ENCODE assay signal across 22 mouse cellular contexts in the genomic region with DNA sequence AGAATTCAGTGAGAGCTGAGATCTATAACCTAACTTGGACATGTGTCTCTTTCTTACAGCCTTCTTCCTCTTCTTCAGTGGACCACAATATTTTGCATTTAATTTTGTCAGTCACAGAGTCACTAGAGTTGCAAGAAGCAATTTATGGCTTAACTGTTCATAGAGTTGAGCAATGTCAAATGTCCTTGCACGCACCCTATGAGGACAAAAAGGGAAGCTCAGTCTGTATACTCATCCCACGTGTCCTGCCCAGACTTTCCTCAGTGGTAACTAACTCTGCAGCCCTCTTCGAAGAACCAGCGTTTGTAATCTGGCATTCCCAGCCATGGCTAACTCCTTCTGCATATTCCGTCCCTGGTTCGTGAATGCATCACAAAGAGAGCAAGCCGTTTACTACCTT. TPM values are rescaled to one million over a fixed set of nuclear protein-coding genes. Genes with fewer than 3 reads are reported as not detected.
DNase-seq lines count a peak whose midpoint lies in the region; ATAC-seq and TF ChIP-seq lines count a peak whose summit lies in the region.
"Had no signal": no experiment of that assay in that cellular context is flagged by ENCODE, and none has a peak within 500 bp of the region (broad histone marks: within the 10 kb centered on the region; RNA-seq: fewer than 3 reads in every experiment).

No protein-coding gene starts in this region.

- H3K4me2 ChIP-seq in lung, embryonic 15.5 days, result no peak overlapping the region
- H3K4me2 ChIP-seq in liver, postnatal 0 days (ENCODE audit: low read depth, low read length), result no peak overlapping the region
- H3K4me2 ChIP-seq: heart, embryonic 15.5 days; hindbrain, embryonic 14.5 days; midbrain, embryonic 12.5 days; neural tube, embryonic 12.5 days had no signal

- H3K4me3 ChIP-seq in lung, embryonic 15.5 days, result no peak overlapping the region
- no peak overlapping the region for H3K4me3 ChIP-seq in liver, postnatal 0 days (ENCODE audit: low read depth, low read length)
- H3K4me3 ChIP-seq: heart, embryonic 15.5 days; midbrain, embryonic 12.5 days; neural tube, embryonic 12.5 days had no signal

- H3K4me1 ChIP-seq in lung, embryonic 15.5 days, result no peaks in the 10 kb centered on the region
- H3K4me1 ChIP-seq in liver, postnatal 0 days (ENCODE audit: insufficient read depth), result peaks cover 13% of the 10 kb centered on the region; the same call in 1 of the 2 replicates
- H3K4me1 ChIP-seq: heart, embryonic 15.5 days; midbrain, embryonic 12.5 days; neural tube, embryonic 12.5 days had no signal

- no peak for TF ChIP-seq CTCF in liver, postnatal 0 days (IDR thresholded peaks at IDR 0.05; ENCODE audit: low read depth)

- peak; percentile 46; the same call in 1 of the 2 replicates for TF ChIP-seq EP300 in liver, postnatal 0 days (IDR thresholded peaks at IDR 0.05; ENCODE audit: low read depth)

- peak; percentile 7 to 78 for DNase-seq in adrenal gland, adult (ENCODE audit: inconsistent age in 2 of 2, low spot score in 1 of 2)
- DNase-seq in adrenal gland, adult 18-20 months (ENCODE audit: low spot score in 2 of 2), result no peak
- DNase-seq in lung, postnatal 14 days, result no peak
- no peak for DNase-seq in liver, postnatal 0 days
- DNase-seq in splenic B cell, adult 2 months (ENCODE audit: low read depth, low spot score), result peak; percentile 13
- DNase-seq in spleen, postnatal 4 days (ENCODE audit: low spot score in 2 of 2), result no peak
- DNase-seq: cerebellum, adult 18-20 months; gastrocnemius, postnatal 14 days; kidney, postnatal 36 days; left cerebral cortex, postnatal 4 days; right cerebral cortex, postnatal 4 days; thymus, postnatal 25 days had no signal

- ATAC-seq in lung, embryonic 15.5 days (ENCODE audit: borderline replicate concordance, extremely low read depth, low FRiP score, low TSS enrichment), result peak; percentile 56; the same call in 1 of the 2 replicates
- peak; percentile 78 for ATAC-seq in liver, postnatal 0 days
- no peak for ATAC-seq in erythroid progenitor cell, adult 5-6 weeks (replicated peaks; ENCODE audit: low FRiP score, poor library complexity, severe bottlenecking)
- ATAC-seq: forebrain, embryonic 14.5 days; intestine, postnatal 0 days had no signal

- H3K27me3 ChIP-seq in lung, embryonic 15.5 days, result no peaks in the 10 kb centered on the region
- H3K27me3 ChIP-seq in liver, postnatal 0 days (ENCODE audit: insufficient read depth, low read length), result no peaks in the 10 kb centered on the region
- H3K27me3 ChIP-seq in splenic B cell, adult 2 months (ENCODE audit: control insufficient read depth, insufficient read depth, low read length, poor library complexity, severe bottlenecking), result no peaks in the 10 kb centered on the region
- H3K27me3 ChIP-seq: heart, embryonic 15.5 days; midbrain, embryonic 12.5 days; neural tube, embryonic 12.5 days had no signal

- H3K9ac ChIP-seq in lung, embryonic 15.5 days, result no peak overlapping the region
- H3K9ac ChIP-seq in liver, postnatal 0 days (replicated peaks), result no peak overlapping the region
- H3K9ac ChIP-seq: heart, embryonic 15.5 days; hindbrain, embryonic 14.5 days; midbrain, embryonic 12.5 days; neural tube, embryonic 12.5 days had no signal

- H3K27ac ChIP-seq in lung, embryonic 15.5 days, result no peak overlapping the region; the same call in 1 of the 2 replicates
- 0 out of 2 replicates have a peak overlapping the region, but pooled peaks have one; percentile 11 for H3K27ac ChIP-seq in liver, postnatal 0 days (ENCODE audit: low read depth)
- H3K27ac ChIP-seq: heart, embryonic 15.5 days; hindbrain, embryonic 14.5 days; midbrain, embryonic 12.5 days; neural tube, embryonic 12.5 days had no signal

- 38% methylated on average over 7 of the region's 7 CpGs for WGBS in lung, embryonic 15.5 days
- 39% methylated on average over 7 of the region's 7 CpGs for WGBS in liver, postnatal 0 days (ENCODE audit: insufficient replicate concordance)

- H3K36me3 ChIP-seq in lung, embryonic 15.5 days, result no peaks in the 10 kb centered on the region
- no peaks in the 10 kb centered on the region for H3K36me3 ChIP-seq in liver, postnatal 0 days (replicated peaks; ENCODE audit: insufficient read depth, low read length)
- H3K36me3 ChIP-seq in splenic B cell, adult 2 months (ENCODE audit: control insufficient read depth, insufficient read depth, low read length, poor library complexity, severe bottlenecking), result no peaks in the 10 kb centered on the region
- H3K36me3 ChIP-seq: heart, embryonic 15.5 days; midbrain, embryonic 12.5 days; neural tube, embryonic 12.5 days had no signal

- no peaks in the 10 kb centered on the region for H3K9me3 ChIP-seq in lung, embryonic 15.5 days
- H3K9me3 ChIP-seq in liver, postnatal 0 days (ENCODE audit: low read length), result no peaks in the 10 kb centered on the region
- H3K9me3 ChIP-seq: heart, embryonic 15.5 days; midbrain, embryonic 12.5 days; neural tube, embryonic 12.5 days had no signal

RNA-seq across cellular contexts. Expression of a gene that starts 3.8 kb away (rescaled TPM):
- total RNA-seq in adrenal gland, adult 18-20 months (2021), result 1 to 10 TPM in 1 of 2 experiments, under 1 TPM in 1; 0.61 to 8.8 TPM
- polyA plus RNA-seq in lung, embryonic 15.5 days (2015; fragmentation: Nextera tagmentation; extraction: Ambion mirVana), result 0.11 TPM in 1 of 2 replicates, not detected in the other
- polyA plus RNA-seq in liver, postnatal 0 days (2015; fragmentation: Nextera tagmentation; extraction: Ambion mirVana), result 0.33 and 0.38 TPM in 2 replicates
- total RNA-seq in erythroid progenitor cell, adult 5-6 weeks (2015; ENCODE audit: low replicate concordance), result not detected in 2 replicates
- total RNA-seq in erythroid progenitor cell, adult 5-6 weeks (2017; ENCODE audit: low replicate concordance), result not detected in 2 replicates
- total RNA-seq: layer of hippocampus, postnatal 14 days; left cerebral cortex, postnatal 4 days had no signal
- polyA plus RNA-seq: forebrain, embryonic 14.5 days; heart, embryonic 15.5 days; hindbrain, embryonic 14.5 days; midbrain, embryonic 12.5 days; neural tube, embryonic 12.5 days; stomach, embryonic 14.5 days had no signal

RNA-seq across cellular contexts. Expression of a gene that starts 9.1 kb away (rescaled TPM):
- total RNA-seq in adrenal gland, adult 18-20 months (2021), result under 1 TPM in 1 of 2 experiments, not detected in 1; 0.23 TPM
- polyA plus RNA-seq in lung, embryonic 15.5 days (2015; fragmentation: Nextera tagmentation; extraction: Ambion mirVana), result 1.0 and 2.0 TPM in 2 replicates
- polyA plus RNA-seq in liver, postnatal 0 days (2015; fragmentation: Nextera tagmentation; extraction: Ambion mirVana), result 16.8 and 17.2 TPM in 2 replicates
- 25.6 and 53.0 TPM in 2 replicates for total RNA-seq in erythroid progenitor cell, adult 5-6 weeks (2015; ENCODE audit: low replicate concordance)
- 34.0 and 41.5 TPM in 2 replicates for total RNA-seq in erythroid progenitor cell, adult 5-6 weeks (2017; ENCODE audit: low replicate concordance)
- total RNA-seq: gastrocnemius, postnatal 14 days; layer of hippocampus, postnatal 14 days; left cerebral cortex, postnatal 4 days had no signal
- polyA plus RNA-seq: forebrain, embryonic 14.5 days; midbrain, embryonic 12.5 days had no signal

Comparison
In these comparisons a context has a peak if more than half of its experiments do, and no peak if none do; other contexts are left out.
1. DNase-seq: peak in adrenal gland, adult (2 of 2) and splenic B cell, adult 2 months (single experiment); none in adrenal gland, adult 18-20 months (0 of 2), lung, postnatal 14 days (single experiment), liver, postnatal 0 days (single experiment) and spleen, postnatal 4 days (0 of 2).
2. RNA of a gene that starts 9.1 kb away (total RNA-seq): 25.6 to 53.0 TPM in erythroid progenitor cell, adult 5-6 weeks; 0.23 TPM in adrenal gland, adult 18-20 months; every median in the first group is over 10 times any median in the second.